Mouse (Mus musculus): ENCODE results near the gene Saa1. TPM values are rescaled to one million over a fixed set of nuclear protein-coding genes. Genes with fewer than 3 reads are reported as not detected.
"Not testable (repeated sequence)": the region's sequence is repeated elsewhere in the genome, so short reads cannot be mapped to it uniquely, and the experiment has no call there.

Saa1 gene
- polyA plus RNA-seq (2015; fragmentation: Nextera tagmentation; extraction: Ambion mirVana), result 2.1 and 3.7 TPM in 2 replicates

GRCm38 (mm10) chr7:46742880-46743279 lies at the start of gene Saa1:
Gene Saa1 (minus strand): TSS chr7:46742980.
- H3K9ac ChIP-seq (ENCODE audit: low read depth, low read length); H3K4me2 ChIP-seq (ENCODE audit: low read length); H3K27me3 ChIP-seq (ENCODE audit: insufficient read depth, low read length); DNase-seq (ENCODE audit: low spot score); H3K27ac ChIP-seq; ATAC-seq (replicated peaks; ENCODE audit: low FRiP score, low read depth); H3K9me3 ChIP-seq (replicated peaks; ENCODE audit: low read length); H3K4me1 ChIP-seq (replicated peaks; ENCODE audit: insufficient read depth, low read length); H3K36me3 ChIP-seq (ENCODE audit: insufficient read depth, low read length); H3K4me3 ChIP-seq (replicated peaks; ENCODE audit: low read depth, low read length): not testable (repeated sequence)
- WGBS, result 67% methylated on average over 3 of the region's 3 CpGs

DNA sequence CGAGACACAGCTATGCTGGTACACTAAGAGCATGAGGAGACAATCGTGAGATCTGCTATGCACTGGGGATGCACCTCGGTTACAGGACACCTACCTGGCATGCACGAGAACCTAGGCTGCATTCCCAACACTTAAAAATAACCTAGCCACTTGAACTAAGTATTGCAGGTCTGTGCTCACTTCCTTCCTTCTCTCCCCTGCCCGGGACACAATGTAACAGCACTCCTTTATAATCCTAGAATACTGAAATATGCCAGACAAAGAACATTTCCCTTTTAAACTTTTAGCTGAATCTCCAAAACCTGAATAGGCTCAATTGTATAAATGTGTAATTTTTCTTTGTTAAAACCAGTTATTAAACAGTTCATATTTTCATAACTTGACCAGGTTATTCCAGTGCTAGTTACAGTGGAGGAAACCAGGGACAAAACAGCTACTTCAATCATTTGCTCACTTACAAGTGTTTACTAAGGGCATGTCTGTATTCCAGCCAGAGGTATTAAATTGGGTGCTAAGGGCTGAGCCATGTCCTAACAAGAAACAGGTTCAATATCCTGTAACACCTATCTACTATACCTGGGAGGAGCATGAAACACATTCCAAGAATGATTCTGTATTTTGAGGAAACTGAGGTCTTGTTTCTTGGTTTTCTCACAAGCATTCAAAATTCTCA lies 46.5 kb upstream of the Saa1 start:
- no peaks in the 10 kb centered on the region for H3K9me3 ChIP-seq (replicated peaks; ENCODE audit: low read length)
- H3K9ac ChIP-seq (ENCODE audit: low read depth, low read length), result no peak overlapping the region
- ATAC-seq (replicated peaks; ENCODE audit: low FRiP score, low read depth), result no peak
- WGBS, result 90% methylated on average over 5 of the region's 5 CpGs
- no peaks in the 10 kb centered on the region for H3K27me3 ChIP-seq (ENCODE audit: insufficient read depth, low read length)
- H3K36me3 ChIP-seq (ENCODE audit: insufficient read depth, low read length), result peaks cover 32% of the 10 kb centered on the region
- TF ChIP-seq CTCF (IDR thresholded peaks at IDR 0.05; ENCODE audit: low read depth), result no peak
- no peak overlapping the region for H3K4me2 ChIP-seq (ENCODE audit: low read length)
- DNase-seq (ENCODE audit: low spot score), result no peak
- no peak overlapping the region for H3K4me3 ChIP-seq (replicated peaks; ENCODE audit: low read depth, low read length)
- H3K4me1 ChIP-seq (replicated peaks; ENCODE audit: insufficient read depth, low read length), result peaks cover 3% of the 10 kb centered on the region; the same call in 1 of the 2 replicates
- no peak overlapping the region for H3K27ac ChIP-seq

GRCm38 (mm10) chr7:46770706-46771105 lies 27.9 kb upstream of the Saa1 start:
- H3K4me2 ChIP-seq (ENCODE audit: low read length), result no peak overlapping the region
- H3K4me3 ChIP-seq (replicated peaks; ENCODE audit: low read depth, low read length), result no peak overlapping the region
- no peak overlapping the region for H3K27ac ChIP-seq
- WGBS, result 57% methylated on average over 4 of the region's 4 CpGs
- ATAC-seq (replicated peaks; ENCODE audit: low FRiP score, low read depth) (no peak), DNase-seq (ENCODE audit: low spot score) (peak; percentile 77)
- H3K36me3 ChIP-seq (ENCODE audit: insufficient read depth, low read length), result peaks cover 62% of the 10 kb centered on the region
- peak; percentile 99 for TF ChIP-seq CTCF (IDR thresholded peaks at IDR 0.05; ENCODE audit: low read depth)
- H3K9me3 ChIP-seq (replicated peaks; ENCODE audit: low read length), result no peaks in the 10 kb centered on the region
- no peak overlapping the region for H3K9ac ChIP-seq (ENCODE audit: low read depth, low read length)
- no peaks in the 10 kb centered on the region for H3K27me3 ChIP-seq (ENCODE audit: insufficient read depth, low read length)
- no peaks in the 10 kb centered on the region for H3K4me1 ChIP-seq (replicated peaks; ENCODE audit: insufficient read depth, low read length)

GRCm38 (mm10) chr7:46768451-46768850 lies 25.7 kb upstream of the Saa1 start:
- Histone ChIP-seq H3K4me1 (replicated peaks; ENCODE audit: insufficient read depth, low read length) (no peaks in the 10 kb centered on the region), H3K4me2 (ENCODE audit: low read length) (no peak overlapping the region), H3K9me3 (replicated peaks; ENCODE audit: low read length) (no peaks in the 10 kb centered on the region), H3K36me3 (ENCODE audit: insufficient read depth, low read length) (peaks cover 65% of the 10 kb centered on the region), H3K9ac (ENCODE audit: low read depth, low read length) (no peak overlapping the region), H3K27ac (no peak overlapping the region), H3K4me3 (replicated peaks; ENCODE audit: low read depth, low read length) (no peak overlapping the region), H3K27me3 (ENCODE audit: insufficient read depth, low read length) (no peaks in the 10 kb centered on the region)
- TF ChIP-seq CTCF (IDR thresholded peaks at IDR 0.05; ENCODE audit: low read depth), result no peak
- ATAC-seq (replicated peaks; ENCODE audit: low FRiP score, low read depth) (no peak), DNase-seq (ENCODE audit: low spot score) (no peak)
- WGBS, result 92% methylated on average over 7 of the region's 7 CpGs

GRCm38 (mm10) chr7:46767371-46767770 lies 24.6 kb upstream of the Saa1 start:
- H3K4me3 ChIP-seq (replicated peaks; ENCODE audit: low read depth, low read length), result no peak overlapping the region
- no peak overlapping the region for H3K27ac ChIP-seq
- peaks cover 61% of the 10 kb centered on the region for H3K36me3 ChIP-seq (ENCODE audit: insufficient read depth, low read length)
- TF ChIP-seq CTCF (IDR thresholded peaks at IDR 0.05; ENCODE audit: low read depth), result no peak
- no peaks in the 10 kb centered on the region for H3K27me3 ChIP-seq (ENCODE audit: insufficient read depth, low read length)
- H3K4me1 ChIP-seq (replicated peaks; ENCODE audit: insufficient read depth, low read length), result no peaks in the 10 kb centered on the region
- ATAC-seq (replicated peaks; ENCODE audit: low FRiP score, low read depth) (no peak), DNase-seq (ENCODE audit: low spot score) (no peak)
- no peaks in the 10 kb centered on the region for H3K9me3 ChIP-seq (replicated peaks; ENCODE audit: low read length)
- no peak overlapping the region for H3K9ac ChIP-seq (ENCODE audit: low read depth, low read length)
- no peak overlapping the region for H3K4me2 ChIP-seq (ENCODE audit: low read length)

DNA sequence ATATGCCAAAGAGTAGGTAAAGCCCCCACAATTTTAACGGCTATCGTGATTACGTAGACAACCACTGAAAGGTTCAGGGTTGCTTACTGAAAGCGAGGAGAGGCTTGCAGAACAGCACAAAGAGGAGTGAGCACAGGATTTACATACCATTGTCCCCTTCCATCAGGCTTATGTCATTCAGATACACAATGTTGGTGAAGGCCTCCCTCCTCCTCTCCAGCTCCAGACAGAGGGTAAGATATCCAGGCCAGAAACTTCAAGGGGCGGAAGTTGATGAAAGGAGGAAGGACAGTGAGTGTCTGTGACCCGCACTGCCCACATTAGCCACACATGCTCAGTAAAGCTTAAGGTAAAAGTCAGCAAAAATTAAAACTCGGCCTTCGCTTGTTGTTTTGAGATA lies 21.9 kb upstream of the Saa1 start:
- Histone ChIP-seq H3K9ac (ENCODE audit: low read depth, low read length) (no peak overlapping the region), H3K27me3 (ENCODE audit: insufficient read depth, low read length) (no peaks in the 10 kb centered on the region), H3K4me3 (replicated peaks; ENCODE audit: low read depth, low read length) (no peak overlapping the region), H3K36me3 (ENCODE audit: insufficient read depth, low read length) (peaks cover 62% of the 10 kb centered on the region), H3K4me1 (replicated peaks; ENCODE audit: insufficient read depth, low read length) (no peaks in the 10 kb centered on the region), H3K9me3 (replicated peaks; ENCODE audit: low read length) (no peaks in the 10 kb centered on the region), H3K27ac (no peak overlapping the region), H3K4me2 (ENCODE audit: low read length) (no peak overlapping the region)
- ATAC-seq (replicated peaks; ENCODE audit: low FRiP score, low read depth) (no peak), DNase-seq (ENCODE audit: low spot score) (no peak)
- no peak for TF ChIP-seq CTCF (IDR thresholded peaks at IDR 0.05; ENCODE audit: low read depth)
- WGBS, result 95% methylated on average over 8 of the region's 8 CpGs

DNA sequence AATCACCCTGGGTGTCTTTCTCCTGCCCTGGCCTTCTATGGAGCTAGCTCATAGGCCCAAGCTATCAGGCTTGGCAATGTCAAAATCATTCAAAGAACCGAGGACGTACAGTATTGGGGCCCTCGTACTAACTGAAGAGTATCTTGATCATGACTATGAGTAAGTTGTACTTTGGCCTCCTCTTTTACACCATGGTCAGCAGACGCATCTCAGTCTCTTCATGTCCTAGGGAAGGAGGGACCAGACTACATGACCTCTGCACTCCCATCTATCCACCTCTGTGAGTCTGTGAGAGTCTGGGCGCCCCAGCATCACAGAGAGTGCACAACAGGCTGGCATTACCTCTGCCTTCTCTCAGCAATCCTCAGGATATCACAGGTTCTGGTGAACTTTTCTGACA lies 19.8 kb upstream of the Saa1 start:
- Histone ChIP-seq H3K9ac (ENCODE audit: low read depth, low read length) (no peak overlapping the region), H3K4me3 (replicated peaks; ENCODE audit: low read depth, low read length) (no peak overlapping the region), H3K36me3 (ENCODE audit: insufficient read depth, low read length) (peaks cover 47% of the 10 kb centered on the region), H3K4me1 (replicated peaks; ENCODE audit: insufficient read depth, low read length) (no peaks in the 10 kb centered on the region), H3K27me3 (ENCODE audit: insufficient read depth, low read length) (no peaks in the 10 kb centered on the region), H3K27ac (no peak overlapping the region), H3K9me3 (replicated peaks; ENCODE audit: low read length) (no peaks in the 10 kb centered on the region), H3K4me2 (ENCODE audit: low read length) (no peak overlapping the region)
- DNase-seq (ENCODE audit: low spot score), result no peak
- WGBS, result 93% methylated on average over 5 of the region's 5 CpGs
- no peak for TF ChIP-seq CTCF (IDR thresholded peaks at IDR 0.05; ENCODE audit: low read depth)
- ATAC-seq (replicated peaks; ENCODE audit: low FRiP score, low read depth), result no peak

All from kidney, postnatal 0 days (tissue).